Mouse (Mus musculus): ENCODE results near the gene Ppp2r5b.

The Ppp2r5b gene

DNA sequence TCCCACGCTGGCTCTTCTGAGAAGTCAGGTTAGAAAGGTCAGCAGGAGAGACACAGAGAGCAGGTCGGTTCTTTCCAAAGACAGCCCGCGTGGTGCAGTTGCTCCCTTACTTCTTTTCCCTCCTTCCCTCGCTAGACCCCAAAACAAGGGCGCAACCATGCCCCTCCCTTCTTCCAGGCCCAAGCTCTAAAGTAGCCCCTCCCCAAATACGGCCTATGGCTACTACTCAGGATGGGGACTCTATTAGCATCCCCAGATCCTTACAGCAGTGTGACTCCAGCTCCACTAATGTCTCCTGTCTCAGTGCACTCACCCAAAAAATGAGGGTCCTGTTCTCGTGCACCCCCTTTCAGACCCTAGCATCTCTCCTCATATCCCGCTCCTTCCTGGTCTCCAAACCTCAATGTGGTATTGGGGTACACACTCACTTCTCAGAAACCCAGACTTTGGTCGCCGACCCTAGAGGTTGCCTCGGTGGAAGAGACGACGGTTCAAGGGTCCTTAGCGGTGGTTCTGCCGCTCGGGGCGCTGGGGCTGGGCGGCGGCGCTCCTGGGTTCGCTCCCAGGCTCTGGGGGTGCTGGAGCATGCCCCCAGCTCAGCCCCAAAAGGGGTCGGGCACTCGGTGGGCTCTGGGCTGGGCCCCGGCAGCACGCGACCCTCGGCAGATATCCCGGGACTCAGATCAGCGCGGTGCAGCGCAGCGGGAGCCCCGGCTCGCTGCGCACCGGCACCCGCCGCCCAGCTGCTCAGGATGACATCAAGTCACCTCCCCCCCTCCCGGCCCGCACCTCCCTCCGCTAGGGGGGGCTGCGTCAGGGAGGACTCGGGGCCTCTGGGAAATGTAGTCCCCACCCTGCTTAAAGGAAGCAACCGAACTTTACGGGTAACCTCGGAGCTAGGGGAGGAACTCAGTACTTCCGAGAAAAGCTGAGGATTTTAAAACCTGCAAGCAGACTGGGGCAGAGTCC, at the start of gene Ppp2r5b:
Gene Ppp2r5b (minus strand): TSS at position 789 of the 969 bp plus-strand sequence.
- DNase-seq (ENCODE audit: low spot score) = peak; percentile 94

GRCm38 (mm10) chr19:6285226-6285625, 49.6 kb upstream of the Ppp2r5b start:
- DNase-seq (ENCODE audit: low spot score) = no peak

DNA sequence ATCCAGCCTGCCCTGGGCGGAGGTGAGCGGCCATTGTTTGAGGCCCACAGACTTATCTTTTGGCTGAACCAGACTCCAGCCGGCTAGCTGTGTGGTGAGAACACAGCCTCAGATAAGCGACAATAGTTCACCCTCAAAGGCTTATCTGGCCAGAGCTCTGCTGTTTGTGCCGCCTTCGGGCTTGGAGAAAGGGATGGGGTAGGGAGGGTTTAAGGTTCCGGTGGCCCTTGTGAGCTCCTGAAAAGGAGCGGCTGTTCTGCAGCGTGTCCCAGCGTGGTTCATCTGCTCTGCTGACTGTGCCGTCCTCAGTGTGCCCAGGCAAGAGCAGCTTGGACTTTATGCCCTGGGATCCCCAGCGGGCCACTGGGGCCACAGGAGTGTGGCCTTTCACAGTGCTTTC, 48.8 kb upstream of the Ppp2r5b start:
- DNase-seq (ENCODE audit: low spot score) = no peak

DNA sequence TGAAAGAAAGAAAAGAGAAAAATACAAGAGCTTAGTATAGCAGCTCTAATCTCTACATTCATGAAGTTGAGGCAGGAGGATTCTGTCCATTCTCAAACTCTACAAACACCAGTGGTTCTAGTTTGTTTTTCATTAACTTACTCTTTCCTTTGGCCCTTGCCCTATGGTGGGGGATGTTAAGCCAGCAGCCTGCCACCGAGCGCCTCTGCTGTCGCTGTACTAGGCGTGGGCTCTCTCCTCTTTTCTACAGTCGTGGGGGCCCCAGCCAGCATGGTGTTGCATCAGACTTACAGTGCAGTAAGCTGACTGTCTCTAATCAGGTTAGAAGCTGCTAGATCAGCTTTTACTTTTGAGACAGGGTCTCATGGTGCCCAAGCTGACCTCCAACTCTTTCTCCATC, 47.3 kb upstream of the Ppp2r5b start:
- DNase-seq (ENCODE audit: low spot score) = no peak

- DNase-seq (ENCODE audit: low spot score) = peak; percentile 73
Observed at GRCm38 (mm10) chr19:6281122-6282020, 45.7 kb upstream of the Ppp2r5b start.

GRCm38 (mm10) chr19:6280554-6280953, 44.9 kb upstream of the Ppp2r5b start:
- no peak for DNase-seq (ENCODE audit: low spot score)

- no peak for DNase-seq (ENCODE audit: low spot score)
Observed at GRCm38 (mm10) chr19:6279481-6280144, 43.9 kb upstream of the Ppp2r5b start.

- no peak for DNase-seq (ENCODE audit: low spot score)
Observed at GRCm38 (mm10) chr19:6278439-6279073, 42.9 kb upstream of the Ppp2r5b start.

GRCm38 (mm10) chr19:6277661-6278438, 42.2 kb upstream of the Ppp2r5b start:
- DNase-seq (ENCODE audit: low spot score) = peak; percentile 90

DNA sequence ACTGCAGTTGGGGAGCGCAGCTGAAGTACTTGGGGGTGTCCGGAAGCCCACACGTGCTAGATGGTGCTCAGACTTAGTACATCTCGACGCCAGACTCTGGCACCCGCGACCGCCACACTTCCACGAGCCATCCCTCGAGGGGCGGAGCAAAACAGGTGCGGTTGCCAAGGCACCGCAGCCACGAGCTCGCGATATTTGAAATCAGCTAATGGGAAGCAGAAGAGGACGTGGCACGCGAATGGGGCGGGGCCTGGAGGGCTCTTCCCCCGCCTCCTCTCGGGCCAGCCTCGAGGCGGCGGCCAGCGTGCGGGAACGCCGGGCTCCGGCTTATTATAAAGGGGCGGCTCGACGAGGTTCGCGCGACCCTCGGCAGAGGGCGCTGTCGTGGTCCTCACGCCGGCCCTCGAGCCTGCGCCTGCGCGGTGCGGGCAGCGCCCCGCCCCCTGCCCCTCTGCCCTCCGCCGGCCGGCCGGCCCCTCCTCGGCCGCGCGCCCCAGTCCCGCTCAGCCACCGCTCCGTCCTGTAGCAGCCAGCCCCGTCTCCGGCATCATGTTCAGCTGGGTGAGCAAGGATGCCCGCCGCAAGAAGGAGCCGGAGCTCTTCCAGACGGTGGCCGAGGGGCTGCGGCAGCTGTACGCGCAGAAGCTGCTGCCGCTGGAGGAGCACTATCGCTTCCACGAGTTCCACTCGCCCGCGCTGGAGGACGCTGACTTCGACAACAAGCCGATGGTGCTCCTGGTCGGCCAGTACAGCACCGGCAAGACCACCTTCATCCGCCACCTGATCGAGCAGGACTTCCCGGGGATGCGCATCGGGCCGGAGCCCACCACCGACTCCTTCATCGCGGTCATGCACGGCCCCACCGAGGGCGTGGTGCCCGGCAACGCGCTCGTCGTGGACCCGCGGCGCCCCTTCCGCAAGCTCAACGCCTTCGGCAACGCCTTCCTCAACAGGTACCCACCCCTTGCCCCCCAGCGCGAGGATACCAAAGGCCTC, 41.1 kb upstream of the Ppp2r5b start, which contains the start of gene Ehd1:
Gene Ehd1 (plus strand): TSS at position 300 of the 996 bp plus-strand sequence.
- DNase-seq (ENCODE audit: low spot score) = peak; percentile 98

DNA sequence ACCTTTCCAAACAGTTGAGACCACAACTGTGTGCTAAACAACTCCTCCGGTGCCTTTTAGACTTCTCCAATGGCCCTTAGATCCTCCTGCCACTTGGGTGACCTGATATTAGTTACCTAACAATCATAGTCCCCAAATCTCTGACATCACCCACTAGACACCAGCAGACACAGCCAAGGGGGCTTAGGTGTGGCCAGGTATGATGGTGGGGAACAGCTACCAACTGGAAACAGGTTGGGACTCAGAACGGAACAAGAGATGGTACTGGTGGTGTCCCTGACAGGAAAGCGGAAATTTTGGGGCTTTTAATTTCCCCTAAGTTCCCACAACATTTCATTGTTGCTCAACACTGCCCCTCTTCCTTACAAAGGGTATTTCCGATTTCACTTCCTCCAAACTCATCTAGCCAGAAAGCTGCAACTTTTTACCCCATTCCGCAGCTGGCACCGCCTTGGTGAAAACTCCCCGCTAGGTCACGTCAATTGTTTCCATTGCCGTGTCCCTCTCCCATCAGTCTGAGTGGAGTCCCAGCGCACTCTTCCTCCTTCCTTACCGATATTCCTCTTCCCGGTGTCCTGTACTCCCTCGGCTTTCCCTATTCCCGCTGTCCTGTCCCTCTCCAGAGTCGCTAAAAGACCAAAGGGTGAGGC, 40.2 kb upstream of the Ppp2r5b start:
- DNase-seq (ENCODE audit: low spot score) = no peak

GRCm38 (mm10) chr19:6273998-6274608, 38.4 kb upstream of the Ppp2r5b start:
- DNase-seq (ENCODE audit: low spot score) = no peak

GRCm38 (mm10) chr19:6273592-6273991, 37.9 kb upstream of the Ppp2r5b start:
- no peak for DNase-seq (ENCODE audit: low spot score)

DNA sequence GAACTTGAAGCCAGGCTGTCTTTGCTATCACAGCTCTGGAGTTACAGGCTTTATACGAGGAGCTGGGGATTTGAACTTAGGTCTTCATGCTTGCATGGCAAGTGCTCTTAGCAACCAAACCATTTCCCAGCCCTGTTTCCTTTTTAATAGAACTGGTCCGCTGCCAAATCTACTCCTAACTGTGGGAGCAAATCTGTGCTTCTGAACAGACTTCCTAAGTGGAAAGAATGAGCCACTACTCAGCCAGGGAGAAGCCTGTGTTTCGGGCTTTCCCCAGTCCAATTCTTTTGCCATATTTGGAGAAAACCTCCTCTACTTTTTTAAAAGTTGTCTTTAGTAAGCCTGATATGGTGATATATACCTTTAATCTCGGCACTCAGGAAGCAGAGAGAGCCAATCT, 37.1 kb upstream of the Ppp2r5b start:
- no peak for DNase-seq (ENCODE audit: low spot score)

DNA sequence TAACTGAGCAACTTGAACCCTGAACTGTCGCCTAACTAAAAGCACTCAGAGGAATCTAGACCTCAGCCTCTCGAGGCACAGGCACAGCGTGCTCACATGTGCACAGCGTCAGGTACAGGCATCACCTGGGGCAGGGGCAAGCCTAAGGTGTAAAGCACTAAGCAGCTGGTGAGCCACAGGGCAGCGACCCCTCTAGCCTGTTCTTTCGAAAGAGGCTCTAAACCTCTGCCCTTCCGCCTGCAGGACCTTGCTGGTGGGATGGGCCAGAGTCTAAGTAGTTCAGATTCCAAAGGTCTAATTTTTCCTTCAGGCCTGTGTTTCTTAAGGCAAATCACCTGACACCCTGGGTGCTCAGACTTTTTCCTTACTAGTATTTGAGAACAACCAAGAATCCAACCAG, 36.4 kb upstream of the Ppp2r5b start:
- peak; percentile 85 for DNase-seq (ENCODE audit: low spot score)

DNA sequence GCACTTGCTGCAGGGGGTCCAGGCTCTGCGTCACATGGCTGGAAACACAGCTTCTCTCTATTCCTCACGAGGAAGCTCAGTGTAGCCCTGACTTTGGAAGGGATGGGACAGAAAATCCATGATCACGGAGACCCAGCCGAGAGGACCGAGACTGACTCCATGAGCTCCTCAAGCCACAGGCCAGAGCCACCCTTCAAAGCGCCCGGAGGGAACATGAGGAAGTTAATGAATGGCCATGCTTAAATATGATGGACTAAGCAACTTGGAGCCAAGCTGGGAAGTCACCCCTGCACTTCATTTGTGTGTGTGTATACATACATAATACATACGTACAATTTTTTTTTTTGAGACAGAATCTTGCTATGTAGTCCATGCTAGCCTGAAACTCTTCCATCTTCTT, 35.5 kb upstream of the Ppp2r5b start:
- no peak for DNase-seq (ENCODE audit: low spot score)

DNA sequence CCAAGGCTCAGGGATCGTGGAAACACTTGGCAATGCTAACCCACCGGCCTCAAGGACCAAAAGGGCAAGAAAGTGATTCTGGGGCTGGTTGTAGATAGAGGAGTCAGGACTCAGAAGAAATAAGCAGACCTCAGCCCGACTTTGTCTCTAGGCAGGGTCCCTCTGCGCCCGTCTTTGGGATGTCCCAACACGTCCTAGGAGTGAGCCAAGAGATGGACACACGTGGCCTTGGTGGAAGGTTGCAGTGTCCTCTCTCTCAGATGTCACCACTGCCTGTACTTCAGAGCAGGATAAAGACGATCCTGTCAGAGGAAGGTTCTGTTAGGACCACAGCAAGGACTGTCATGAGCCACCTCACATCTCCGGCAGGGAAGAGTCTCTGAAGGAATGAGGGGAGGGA, 35.0 kb upstream of the Ppp2r5b start:
- DNase-seq (ENCODE audit: low spot score) = no peak

GRCm38 (mm10) chr19:6269798-6270475, 34.3 kb upstream of the Ppp2r5b start:
- DNase-seq (ENCODE audit: low spot score) = no peak

Data from yolk sac, embryonic 10.5 days (tissue).